Mouse (Mus musculus) liver, adult (tissue): ENCODE data around the gene C2cd4c.

Experiments used
- GATA4 ChIP-seq: IDR thresholded peaks from 2 replicates; pipeline ENCODE4 v1.6.1; 2014; ENCODE audit warnings: mild to moderate bottlenecking, low read length; ENCODE audit not compliant: insufficient replicate concordance

The C2cd4c gene

GRCm38 (mm10) chr10:79613578-79614304 is at the start of gene C2cd4c:
Gene C2cd4c, minus strand, starts transcription at chr10:79614025.
- no peak for TF ChIP-seq GATA4

GRCm38 (mm10) chr10:79661861-79662260 is 48.0 kb upstream of the C2cd4c start:
- no peak for TF ChIP-seq GATA4

GRCm38 (mm10) chr10:79660298-79660697 is 46.5 kb upstream of the C2cd4c start:
- TF ChIP-seq GATA4, result no peak

- no peak for TF ChIP-seq GATA4
These were observed 45.0 kb upstream of the C2cd4c start for GRCm38 (mm10) chr10:79658829-79659228.

GRCm38 (mm10) chr10:79654946-79655395 is 41.1 kb upstream of the C2cd4c start:
- TF ChIP-seq GATA4, result no peak

GRCm38 (mm10) chr10:79652789-79653188 is 39.0 kb upstream of the C2cd4c start:
- no peak for TF ChIP-seq GATA4

- TF ChIP-seq GATA4, result no peak
These were observed 35.4 kb upstream of the C2cd4c start for GRCm38 (mm10) chr10:79649070-79649751.

- no peak for TF ChIP-seq GATA4
These were observed 31.9 kb upstream of the C2cd4c start, which contains the start of gene Odf3l2 for GRCm38 (mm10) chr10:79645711-79646110. Gene Odf3l2, minus strand, starts transcription at chr10:79645738.

- TF ChIP-seq GATA4, result no peak
These were observed 24.8 kb upstream of the C2cd4c start for GRCm38 (mm10) chr10:79638486-79639204.

- no peak for TF ChIP-seq GATA4
These were observed 23.6 kb upstream of the C2cd4c start, which contains the start of gene Shc2 for GRCm38 (mm10) chr10:79637128-79638110. Gene Shc2, minus strand, starts transcription at chr10:79637918.

GRCm38 (mm10) chr10:79636287-79636686 is 22.5 kb upstream of the C2cd4c start:
- TF ChIP-seq GATA4, result no peak

GRCm38 (mm10) chr10:79633006-79633777 is 19.4 kb upstream of the C2cd4c start:
- no peak for TF ChIP-seq GATA4

- TF ChIP-seq GATA4, result no peak
These were observed 17.6 kb upstream of the C2cd4c start for GRCm38 (mm10) chr10:79631432-79631831.

- no peak for TF ChIP-seq GATA4
These were observed 14.6 kb upstream of the C2cd4c start for GRCm38 (mm10) chr10:79628377-79628776.

- TF ChIP-seq GATA4, result no peak
These were observed 12.3 kb upstream of the C2cd4c start for GRCm38 (mm10) chr10:79626156-79626555.
